Comparison of ENCODE assay signal across 10 mouse cellular contexts in the genomic region with DNA sequence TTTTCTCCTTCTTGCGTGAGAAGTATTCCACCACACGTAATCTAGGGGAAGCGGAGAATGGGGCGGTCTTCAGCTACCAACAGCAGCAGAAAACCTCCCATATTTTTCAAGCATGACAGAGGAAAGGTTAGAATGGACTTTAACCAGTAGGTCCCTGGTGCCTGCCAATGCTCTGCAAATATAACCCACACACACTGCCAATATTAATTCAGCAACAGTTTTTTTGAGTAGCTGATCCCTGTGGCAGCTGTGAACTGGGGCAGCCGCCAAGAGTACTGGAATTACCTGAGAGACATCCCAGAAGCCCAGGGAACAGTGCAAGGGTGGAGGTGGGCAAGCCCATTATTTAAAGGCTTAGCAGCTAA.
DNase-seq lines count a peak whose midpoint lies in the region; ATAC-seq and TF ChIP-seq lines count a peak whose summit lies in the region.
"Had no signal": no experiment of that assay in that cellular context is flagged by ENCODE, and none has a peak within 500 bp of the region (broad histone marks: within the 10 kb centered on the region; RNA-seq: fewer than 3 reads in every experiment).

No protein-coding gene starts in this region.

- H3K79me2 ChIP-seq in heart, adult 2 months (replicated peaks; ENCODE audit: control insufficient read depth, insufficient read depth, low read length): no peaks in the 10 kb centered on the region

- no peak overlapping the region for H3K9ac ChIP-seq in heart, adult 2 months (ENCODE audit: low read depth, low read length)
- H3K9ac ChIP-seq in intestine, embryonic 14.5 days (ENCODE audit: low read length): no peak overlapping the region
- no peak overlapping the region for H3K9ac ChIP-seq in liver, embryonic 13.5 days
- H3K9ac ChIP-seq: forebrain, embryonic 15.5 days had no signal

- ATAC-seq in intestine, embryonic 14.5 days (replicated peaks; ENCODE audit: low FRiP score, low TSS enrichment, low read depth): peak; percentile 72
- ATAC-seq in liver, embryonic 13.5 days (ENCODE audit: low read depth): peak; percentile 62
- no peak for ATAC-seq in inflammation-experienced regulatory T-cells, adult 6 months

- H3K4me2 ChIP-seq in intestine, embryonic 14.5 days (ENCODE audit: low read length): 0 out of 2 replicates have a peak overlapping the region, but pooled peaks have one; percentile 2
- H3K4me2 ChIP-seq in liver, embryonic 13.5 days: no peak overlapping the region
- H3K4me2 ChIP-seq: forebrain, embryonic 15.5 days had no signal

- TF ChIP-seq POLR2A in heart, adult 2 months (IDR thresholded peaks at IDR 0.05; ENCODE audit: insufficient read depth, low read depth, low read length): no peak
- TF ChIP-seq POLR2A in bone marrow macrophage, adult 2 months (IDR thresholded peaks at IDR 0.05; ENCODE audit: borderline replicate concordance, low read depth, low read length): no peak

- peak overlapping the region; percentile 79 for H3K27ac ChIP-seq in heart, adult 2 months
- H3K27ac ChIP-seq in bone marrow macrophage, adult 2 months (ENCODE audit: insufficient read depth, low read depth, low read length): peak overlapping the region; percentile 82
- peak overlapping the region; percentile 65 for H3K27ac ChIP-seq in intestine, embryonic 14.5 days (ENCODE audit: low read depth)
- H3K27ac ChIP-seq in liver, embryonic 13.5 days: peak overlapping the region; percentile 56
- H3K27ac ChIP-seq: forebrain, embryonic 15.5 days had no signal

- no peak for TF ChIP-seq EP300 in heart, adult 2 months (IDR thresholded peaks at IDR 0.05; ENCODE audit: insufficient read depth, low read depth, low read length)

- DNase-seq in heart, adult 2 months: peak; percentile 30 to 42
- DNase-seq in heart, postnatal 25 days (ENCODE audit: low spot score): no peak
- no peak for DNase-seq in intestine, embryonic 14.5 days (ENCODE audit: low spot score)
- DNase-seq in liver, embryonic 13.5 days: no peak
- no peak for DNase-seq in neural tube, embryonic 10.5 days (ENCODE audit: extremely low spot score, low spot score)
- DNase-seq in urinary bladder, adult 2 months (ENCODE audit: low spot score): no peak
- DNase-seq: cerebellum, adult 8-10 months had no signal

- no peaks in the 10 kb centered on the region; the same call in 1 of the 2 replicates for H3K36me3 ChIP-seq in heart, adult 2 months (ENCODE audit: control insufficient read depth, insufficient read depth, low read length)
- H3K36me3 ChIP-seq in intestine, embryonic 14.5 days (ENCODE audit: control insufficient read depth, insufficient read depth, low read length): no peaks in the 10 kb centered on the region
- H3K36me3 ChIP-seq in liver, embryonic 13.5 days: no peaks in the 10 kb centered on the region
- H3K36me3 ChIP-seq: forebrain, embryonic 15.5 days had no signal

- no peak for TF ChIP-seq CTCF in heart, adult 2 months (IDR thresholded peaks at IDR 0.05)
- TF ChIP-seq CTCF in bone marrow macrophage, adult 2 months (IDR thresholded peaks at IDR 0.05; ENCODE audit: low read depth, low read length): no peak

- no peaks in the 10 kb centered on the region for H3K27me3 ChIP-seq in heart, adult 2 months (ENCODE audit: control insufficient read depth, insufficient read depth, low read length)
- no peaks in the 10 kb centered on the region for H3K27me3 ChIP-seq in intestine, embryonic 14.5 days (replicated peaks; ENCODE audit: control insufficient read depth, insufficient read depth, low read length)
- no peaks in the 10 kb centered on the region for H3K27me3 ChIP-seq in liver, embryonic 13.5 days
- H3K27me3 ChIP-seq: forebrain, embryonic 15.5 days had no signal

- H3K4me1 ChIP-seq in heart, adult 2 months (ENCODE audit: control insufficient read depth, insufficient read depth, low read length): peaks cover 8% of the 10 kb centered on the region
- H3K4me1 ChIP-seq in bone marrow macrophage, adult 2 months (ENCODE audit: control insufficient read depth, insufficient read depth, low read length): peaks cover 36% of the 10 kb centered on the region
- H3K4me1 ChIP-seq in intestine, embryonic 14.5 days (replicated peaks; ENCODE audit: control insufficient read depth, insufficient read depth, low read length): peaks cover 4% of the 10 kb centered on the region; the same call in 1 of the 2 replicates
- 0 out of 2 replicates have a peak, but pooled peaks cover 5% of the 10 kb centered on the region for H3K4me1 ChIP-seq in liver, embryonic 13.5 days (replicated peaks)
- H3K4me1 ChIP-seq: forebrain, embryonic 15.5 days had no signal

- intact Hi-C loops in heart, adult 2 months (cut with DNase I): loop anchor here (5.0 kb wide), 1 partner anchor 211 kb away; no protein-coding TSS in a partner anchor
- intact Hi-C loops in heart, postnatal 25 days (cut with DNase I): loop anchor here (5.0 kb wide), 2 partner anchors 179 to 211 kb away; no protein-coding TSS in a partner anchor

- WGBS in heart, adult 2 months: 67% methylated on average over 5 of the region's 5 CpGs
- WGBS in intestine, embryonic 14.5 days: 58% methylated on average over 5 of the region's 5 CpGs
- WGBS in liver, embryonic 13.5 days (ENCODE audit: insufficient replicate concordance): 67% methylated on average over 5 of the region's 5 CpGs

- H3K9me3 ChIP-seq in intestine, embryonic 14.5 days (ENCODE audit: control insufficient read depth, low read length): no peaks in the 10 kb centered on the region
- no peaks in the 10 kb centered on the region for H3K9me3 ChIP-seq in liver, embryonic 13.5 days (replicated peaks)
- H3K9me3 ChIP-seq: forebrain, embryonic 15.5 days had no signal

- no peak overlapping the region for H3K4me3 ChIP-seq in heart, adult 2 months
- H3K4me3 ChIP-seq in bone marrow macrophage, adult 2 months (ENCODE audit: insufficient read depth, low read length): no peak overlapping the region
- H3K4me3 ChIP-seq in intestine, embryonic 14.5 days (ENCODE audit: low read depth, low read length): no peak overlapping the region
- H3K4me3 ChIP-seq in liver, embryonic 13.5 days (replicated peaks): no peak overlapping the region
- H3K4me3 ChIP-seq: forebrain, embryonic 15.5 days had no signal

Comparison
In these comparisons a context has a peak if more than half of its experiments do, and no peak if none do; other contexts are left out.
1. DNase-seq: peak in heart, adult 2 months (2 of 2); none in heart, postnatal 25 days (single experiment), intestine, embryonic 14.5 days (single experiment), liver, embryonic 13.5 days (single experiment), neural tube, embryonic 10.5 days (single experiment) and urinary bladder, adult 2 months (single experiment).
2. Peak in every context shown above with its lines, with median percentiles within 50 percentile points of each other: H3K27ac ChIP-seq.